ENCODE assay signal across 16 mouse cellular contexts in the genomic region with DNA sequence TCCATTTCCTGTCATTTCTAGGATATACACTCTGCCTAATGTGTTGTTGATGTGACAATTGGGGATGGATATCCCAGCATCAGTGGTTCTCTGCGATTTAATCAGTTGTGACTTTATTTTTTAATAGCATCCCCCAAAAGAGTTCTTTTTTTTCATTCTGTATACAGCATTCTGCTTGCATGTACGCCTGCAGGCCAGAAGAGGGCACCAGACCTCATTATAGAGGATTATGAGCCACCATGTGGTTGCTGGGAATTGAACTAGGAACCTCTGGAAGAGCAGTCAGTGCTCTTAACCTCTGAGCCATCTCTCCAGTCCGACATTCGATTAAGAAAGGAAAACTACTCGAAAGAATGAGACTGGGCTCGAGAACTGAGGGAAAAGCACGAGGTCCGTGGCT.
A peak's percentile ranks its signal among the peaks of the same experiment; 100 is the strongest.
DNase-seq lines count a peak whose midpoint lies in the region; ATAC-seq and TF ChIP-seq lines count a peak whose summit lies in the region.
"Had no signal": no experiment of that assay in that cellular context is flagged by ENCODE, and none has a peak within 500 bp of the region (broad histone marks: within the 10 kb centered on the region; RNA-seq: fewer than 3 reads in every experiment).

No protein-coding gene starts in this region.

- no peaks in the 10 kb centered on the region for H3K9me3 ChIP-seq in lung, embryonic 14.5 days (ENCODE audit: low read depth, low read length)
- no peaks in the 10 kb centered on the region for H3K9me3 ChIP-seq in hindbrain, embryonic 13.5 days
- H3K9me3 ChIP-seq: limb, embryonic 10.5 days; midbrain, embryonic 13.5 days had no signal

- no peaks in the 10 kb centered on the region for H3K27me3 ChIP-seq in kidney, adult 2 months (replicated peaks; ENCODE audit: control insufficient read depth, insufficient read depth, low read length)
- no peaks in the 10 kb centered on the region for H3K27me3 ChIP-seq in lung, embryonic 14.5 days (ENCODE audit: insufficient read depth, low read length)
- H3K27me3 ChIP-seq in hindbrain, embryonic 13.5 days = no peaks in the 10 kb centered on the region
- H3K27me3 ChIP-seq: midbrain, embryonic 13.5 days had no signal

- TF ChIP-seq CTCF in kidney, adult 2 months (conservative IDR thresholded peaks at IDR 0.05; ENCODE audit: insufficient read depth, insufficient read length, low read depth, low read length) = peak; percentile 17; the same call in 1 of the 2 replicates
- peak; percentile 36 for TF ChIP-seq CTCF in lung, embryonic 14.5 days (IDR thresholded peaks at IDR 0.05; ENCODE audit: low read depth)

- no peaks in the 10 kb centered on the region for H3K4me1 ChIP-seq in kidney, adult 2 months (ENCODE audit: control insufficient read depth, insufficient read depth, low read length)
- H3K4me1 ChIP-seq in lung, embryonic 14.5 days (ENCODE audit: insufficient read depth) = no peaks in the 10 kb centered on the region
- H3K4me1 ChIP-seq in hindbrain, embryonic 13.5 days (replicated peaks) = no peaks in the 10 kb centered on the region
- H3K4me1 ChIP-seq: limb, embryonic 10.5 days; midbrain, embryonic 13.5 days had no signal

- no peak overlapping the region for H3K27ac ChIP-seq in kidney, adult 2 months (ENCODE audit: insufficient read depth, low read depth, low read length)
- no peak overlapping the region for H3K27ac ChIP-seq in lung, embryonic 14.5 days (ENCODE audit: low read depth)
- H3K27ac ChIP-seq in hindbrain, embryonic 13.5 days = no peak overlapping the region
- H3K27ac ChIP-seq: hindbrain, embryonic 14.5 days; limb, embryonic 10.5 days; midbrain, embryonic 13.5 days had no signal

- no peak overlapping the region for H3K4me2 ChIP-seq in lung, embryonic 14.5 days
- no peak overlapping the region for H3K4me2 ChIP-seq in hindbrain, embryonic 13.5 days
- H3K4me2 ChIP-seq: heart, embryonic 11.5 days; hindbrain, embryonic 14.5 days; midbrain, embryonic 13.5 days had no signal

- ATAC-seq in lung, embryonic 14.5 days (ENCODE audit: insufficient read depth) = no peak
- no peak for ATAC-seq in hindbrain, embryonic 13.5 days (ENCODE audit: low FRiP score)
- ATAC-seq: midbrain, embryonic 13.5 days had no signal

- no peak for TF ChIP-seq POLR2A in kidney, adult 2 months (IDR thresholded peaks at IDR 0.05; ENCODE audit: low read depth, low read length)

- H3K9ac ChIP-seq in lung, embryonic 14.5 days = no peak overlapping the region
- H3K9ac ChIP-seq in hindbrain, embryonic 13.5 days = no peak overlapping the region
- H3K9ac ChIP-seq: hindbrain, embryonic 14.5 days; midbrain, embryonic 13.5 days had no signal

- WGBS in kidney, adult 2 months = 90% methylated on average over 8 of the region's 8 CpGs
- 84% methylated on average over 8 of the region's 8 CpGs for WGBS in lung, embryonic 14.5 days
- 88% methylated on average over 8 of the region's 8 CpGs for WGBS in hindbrain, embryonic 13.5 days

- no peak overlapping the region for H3K4me3 ChIP-seq in kidney, adult 2 months (ENCODE audit: insufficient read depth, low read depth, low read length)
- no peak overlapping the region for H3K4me3 ChIP-seq in lung, embryonic 14.5 days (ENCODE audit: low read depth, low read length)
- no peak overlapping the region for H3K4me3 ChIP-seq in hindbrain, embryonic 13.5 days
- H3K4me3 ChIP-seq: limb, embryonic 10.5 days; midbrain, embryonic 13.5 days had no signal

- DNase-seq in kidney, adult 2 months = no peak
- DNase-seq in kidney, postnatal 25 days = no peak
- DNase-seq in lung, embryonic 14.5 days = no peak
- no peak for DNase-seq in lung, postnatal 36 days
- peak; percentile 39 for DNase-seq in ES-CJ7 (ENCODE audit: low read depth, low spot score)
- DNase-seq in induced T-regulatory cell, adult 2 months (ENCODE audit: low read depth) = peak; percentile 23
- DNase-seq: cerebellum, adult 9-11 months; gastrocnemius, postnatal 14 days; heart, postnatal 14 days; kidney, adult 18-20 months; kidney, postnatal 4 days had no signal

- no peaks in the 10 kb centered on the region for H3K36me3 ChIP-seq in kidney, adult 2 months (ENCODE audit: control insufficient read depth, insufficient read depth, low read length)
- H3K36me3 ChIP-seq in lung, embryonic 14.5 days (ENCODE audit: insufficient read depth) = no peaks in the 10 kb centered on the region
- no peaks in the 10 kb centered on the region for H3K36me3 ChIP-seq in hindbrain, embryonic 13.5 days
- H3K36me3 ChIP-seq: limb, embryonic 10.5 days; midbrain, embryonic 13.5 days had no signal

Comparison
In these comparisons a context has a peak if more than half of its experiments do, and no peak if none do; other contexts are left out.
1. DNase-seq: peak in ES-CJ7 (single experiment) and induced T-regulatory cell, adult 2 months (single experiment); none in kidney, adult 2 months (single experiment), kidney, postnatal 25 days (0 of 2), lung, embryonic 14.5 days (single experiment) and lung, postnatal 36 days (single experiment).